Mouse (Mus musculus): ENCODE data around the gene Dscaml1. TPM values are rescaled to one million over a fixed set of nuclear protein-coding genes. Genes with fewer than 3 reads are reported as not detected.

Gene Dscaml1
- polyA plus RNA-seq, 1 experiment: 1.3 TPM

DNA sequence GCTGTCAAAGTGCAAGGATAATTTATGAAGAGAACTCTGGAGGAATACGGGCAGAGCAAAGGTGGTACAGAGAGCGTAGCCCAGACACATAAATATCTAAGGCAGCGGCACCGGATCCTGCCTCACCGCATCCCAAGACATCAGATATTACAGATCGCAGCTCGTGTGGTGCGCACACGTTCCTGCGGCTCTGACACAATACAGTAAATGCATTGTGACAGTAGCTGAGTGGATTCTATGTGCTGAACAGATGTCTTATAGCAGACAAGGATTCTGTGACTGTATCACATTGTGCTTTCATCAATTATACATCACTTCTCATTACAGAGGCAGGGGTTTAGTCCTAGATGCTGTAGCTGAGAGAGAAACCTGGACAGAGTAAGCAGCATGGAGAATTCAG lies 191.5 kb downstream of the Dscaml1 start:
- DNase-seq (ENCODE audit: low read depth in 1 of 2, low spot score in 2 of 2): no peak
- H3K27me3 ChIP-seq (ENCODE audit: control insufficient read depth, insufficient read depth, low read length): no peaks in the 10 kb centered on the region
- H3K27ac ChIP-seq (ENCODE audit: insufficient read depth, low read length): no peak overlapping the region
- peaks cover 4% of the 10 kb centered on the region; the same call in 1 of the 2 replicates for H3K4me1 ChIP-seq (ENCODE audit: control insufficient read depth, insufficient read depth, insufficient read length)
- no peak for TF ChIP-seq CTCF (IDR thresholded peaks at IDR 0.05; ENCODE audit: extremely low read depth, insufficient read depth, insufficient read length, insufficient replicate concordance)
- no peak for TF ChIP-seq POLR2A (IDR thresholded peaks at IDR 0.05; ENCODE audit: low read depth, low read length)
- no peaks in the 10 kb centered on the region for H3K36me3 ChIP-seq (ENCODE audit: control insufficient read depth, insufficient read depth, low read length)
- H3K4me3 ChIP-seq (ENCODE audit: extremely low read depth, insufficient read depth, insufficient read length): no peak overlapping the region
- WGBS: 91% methylated on average over 10 of the region's 10 CpGs

DNA sequence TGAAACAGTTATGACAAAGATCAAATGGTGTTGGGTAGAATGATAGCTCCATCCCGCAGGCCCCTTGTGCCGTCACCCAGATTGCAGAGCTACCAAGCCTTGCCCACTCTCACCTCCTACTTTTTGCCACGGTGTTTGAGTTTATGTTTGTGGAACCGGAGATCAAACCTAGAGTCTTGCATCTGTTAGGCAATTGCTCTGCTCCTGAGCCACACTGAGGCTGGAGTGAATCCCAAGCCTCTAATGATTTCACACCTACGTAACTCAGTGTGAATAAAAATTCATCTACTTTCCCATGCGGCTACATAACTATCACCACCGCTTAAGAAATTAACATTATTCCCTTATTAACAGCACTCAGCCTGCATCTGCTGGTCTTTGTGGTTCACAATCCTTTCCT lies 192.0 kb downstream of the Dscaml1 start:
- 89% methylated on average over 7 of the region's 7 CpGs for WGBS
- no peaks in the 10 kb centered on the region for H3K36me3 ChIP-seq (ENCODE audit: control insufficient read depth, insufficient read depth, low read length)
- no peaks in the 10 kb centered on the region for H3K27me3 ChIP-seq (ENCODE audit: control insufficient read depth, insufficient read depth, low read length)
- H3K4me1 ChIP-seq (ENCODE audit: control insufficient read depth, insufficient read depth, insufficient read length): peaks cover 4% of the 10 kb centered on the region; the same call in 1 of the 2 replicates
- H3K4me3 ChIP-seq (ENCODE audit: extremely low read depth, insufficient read depth, insufficient read length): no peak overlapping the region
- no peak overlapping the region for H3K27ac ChIP-seq (ENCODE audit: insufficient read depth, low read length)
- TF ChIP-seq POLR2A (IDR thresholded peaks at IDR 0.05; ENCODE audit: low read depth, low read length) (no peak), CTCF (IDR thresholded peaks at IDR 0.05; ENCODE audit: extremely low read depth, insufficient read depth, insufficient read length, insufficient replicate concordance) (no peak)
- DNase-seq (ENCODE audit: low read depth in 1 of 2, low spot score in 2 of 2): no peak

- DNase-seq (ENCODE audit: low read depth in 1 of 2, low spot score in 2 of 2): no peak
- no peak overlapping the region for H3K27ac ChIP-seq (ENCODE audit: insufficient read depth, low read length)
- TF ChIP-seq CTCF (IDR thresholded peaks at IDR 0.05; ENCODE audit: extremely low read depth, insufficient read depth, insufficient read length, insufficient replicate concordance): no peak
- TF ChIP-seq POLR2A (IDR thresholded peaks at IDR 0.05; ENCODE audit: low read depth, low read length): no peak
- H3K4me3 ChIP-seq (ENCODE audit: extremely low read depth, insufficient read depth, insufficient read length): no peak overlapping the region
- 65% methylated on average over 9 of the region's 9 CpGs for WGBS
- peaks cover 3% of the 10 kb centered on the region; the same call in 1 of the 2 replicates for H3K4me1 ChIP-seq (ENCODE audit: control insufficient read depth, insufficient read depth, insufficient read length)
- no peaks in the 10 kb centered on the region for H3K27me3 ChIP-seq (ENCODE audit: control insufficient read depth, insufficient read depth, low read length)
- no peaks in the 10 kb centered on the region for H3K36me3 ChIP-seq (ENCODE audit: control insufficient read depth, insufficient read depth, low read length)
These were observed 193.6 kb downstream of the Dscaml1 start for GRCm38 (mm10) chr9:45620049-45620448.

GRCm38 (mm10) chr9:45620920-45621319 lies 194.5 kb downstream of the Dscaml1 start:
- H3K4me1 ChIP-seq (ENCODE audit: control insufficient read depth, insufficient read depth, insufficient read length): no peaks in the 10 kb centered on the region
- H3K36me3 ChIP-seq (ENCODE audit: control insufficient read depth, insufficient read depth, low read length): no peaks in the 10 kb centered on the region
- no peak for DNase-seq (ENCODE audit: low read depth in 1 of 2, low spot score in 2 of 2)
- no peak for TF ChIP-seq CTCF (IDR thresholded peaks at IDR 0.05; ENCODE audit: extremely low read depth, insufficient read depth, insufficient read length, insufficient replicate concordance)
- no peak for TF ChIP-seq POLR2A (IDR thresholded peaks at IDR 0.05; ENCODE audit: low read depth, low read length)
- H3K27me3 ChIP-seq (ENCODE audit: control insufficient read depth, insufficient read depth, low read length): no peaks in the 10 kb centered on the region
- no peak overlapping the region for H3K27ac ChIP-seq (ENCODE audit: insufficient read depth, low read length)
- WGBS: 90% methylated on average over 4 of the region's 4 CpGs
- no peak overlapping the region for H3K4me3 ChIP-seq (ENCODE audit: extremely low read depth, insufficient read depth, insufficient read length)

GRCm38 (mm10) chr9:45625889-45626446 lies 199.5 kb downstream of the Dscaml1 start:
- H3K36me3 ChIP-seq (ENCODE audit: control insufficient read depth, insufficient read depth, low read length): no peaks in the 10 kb centered on the region
- no peak overlapping the region for H3K27ac ChIP-seq (ENCODE audit: insufficient read depth, low read length)
- DNase-seq (ENCODE audit: low read depth in 1 of 2, low spot score in 2 of 2): no peak
- H3K4me3 ChIP-seq (ENCODE audit: extremely low read depth, insufficient read depth, insufficient read length): no peak overlapping the region
- TF ChIP-seq CTCF (IDR thresholded peaks at IDR 0.05; ENCODE audit: extremely low read depth, insufficient read depth, insufficient read length, insufficient replicate concordance) (no peak), POLR2A (IDR thresholded peaks at IDR 0.05; ENCODE audit: low read depth, low read length) (no peak)
- H3K4me1 ChIP-seq (ENCODE audit: control insufficient read depth, insufficient read depth, insufficient read length): no peaks in the 10 kb centered on the region
- 64% methylated on average over 6 of the region's 6 CpGs for WGBS
- no peaks in the 10 kb centered on the region for H3K27me3 ChIP-seq (ENCODE audit: control insufficient read depth, insufficient read depth, low read length)

DNA sequence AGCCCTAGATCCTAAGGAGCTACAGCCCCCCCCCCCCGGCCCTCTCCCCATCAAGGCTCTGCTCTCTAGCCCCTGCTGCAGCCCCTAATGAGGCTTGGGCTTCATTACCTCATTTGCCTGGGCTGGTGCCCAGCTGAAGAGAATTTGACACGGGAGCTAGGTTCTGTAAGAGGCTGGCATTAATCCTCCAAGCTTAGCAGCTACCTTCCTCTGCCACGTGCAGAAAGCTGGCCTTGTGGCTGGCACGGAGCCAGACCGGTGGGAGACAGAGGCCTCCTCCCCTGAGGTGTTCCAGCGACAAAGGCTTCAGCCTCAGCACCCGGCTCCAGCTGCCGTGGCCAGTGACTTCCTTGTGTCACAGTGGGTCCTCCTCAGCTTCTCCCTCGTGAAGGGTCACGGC lies 206.1 kb downstream of the Dscaml1 start:
- Histone ChIP-seq H3K27me3 (ENCODE audit: control insufficient read depth, insufficient read depth, low read length) (no peaks in the 10 kb centered on the region), H3K4me3 (ENCODE audit: extremely low read depth, insufficient read depth, insufficient read length) (no peak overlapping the region), H3K36me3 (ENCODE audit: control insufficient read depth, insufficient read depth, low read length) (no peaks in the 10 kb centered on the region), H3K27ac (ENCODE audit: insufficient read depth, low read length) (no peak overlapping the region), H3K4me1 (ENCODE audit: control insufficient read depth, insufficient read depth, insufficient read length) (no peaks in the 10 kb centered on the region)
- DNase-seq (ENCODE audit: low read depth in 1 of 2, low spot score in 2 of 2): no peak
- 32% methylated on average over 10 of the region's 10 CpGs for WGBS
- TF ChIP-seq CTCF (IDR thresholded peaks at IDR 0.05; ENCODE audit: extremely low read depth, insufficient read depth, insufficient read length, insufficient replicate concordance): no peak
- no peak for TF ChIP-seq POLR2A (IDR thresholded peaks at IDR 0.05; ENCODE audit: low read depth, low read length)

GRCm38 (mm10) chr9:45633036-45633435 lies 206.6 kb downstream of the Dscaml1 start:
- H3K27me3 ChIP-seq (ENCODE audit: control insufficient read depth, insufficient read depth, low read length): no peaks in the 10 kb centered on the region
- no peaks in the 10 kb centered on the region for H3K36me3 ChIP-seq (ENCODE audit: control insufficient read depth, insufficient read depth, low read length)
- TF ChIP-seq CTCF (IDR thresholded peaks at IDR 0.05; ENCODE audit: extremely low read depth, insufficient read depth, insufficient read length, insufficient replicate concordance) (no peak), POLR2A (IDR thresholded peaks at IDR 0.05; ENCODE audit: low read depth, low read length) (no peak)
- no peak overlapping the region for H3K27ac ChIP-seq (ENCODE audit: insufficient read depth, low read length)
- no peaks in the 10 kb centered on the region for H3K4me1 ChIP-seq (ENCODE audit: control insufficient read depth, insufficient read depth, insufficient read length)
- DNase-seq (ENCODE audit: low read depth in 1 of 2, low spot score in 2 of 2): no peak
- H3K4me3 ChIP-seq (ENCODE audit: extremely low read depth, insufficient read depth, insufficient read length): no peak overlapping the region
- WGBS: 62% methylated on average over 2 of the region's 2 CpGs
